Mouse (Mus musculus) MEL (cell line): ENCODE results near the gene Ptpra. TPM values are rescaled to one million over a fixed set of nuclear protein-coding genes. Genes with fewer than 3 reads are reported as not detected.

ENCODE experiments used
- DNase-seq: peaks from one replicate; pipeline ENCODE4 v3.0.0; 2011; ENCODE audit warnings: low read depth, low spot score
- H3K27ac ChIP-seq: 2 replicates; pipeline ENCODE4 v1.5.1; 2012; ENCODE audit warnings: low read depth, mild to moderate bottlenecking, control low read depth, low read length, moderate library complexity; ENCODE audit not compliant: control insufficient read depth
- H3K27me3 ChIP-seq, 2 experiments: fragments of 150-350 bp in 1 of 2; sonication (generic) in 1 of 2; 2 replicates each; pipeline ENCODE4 v1.6.1; 2012; ENCODE audit warnings: low read length in 2 of 2, mild to moderate bottlenecking in 2 of 2, improper control_type of control experiment in 1 of 2, moderate library complexity in 1 of 2; ENCODE audit not compliant: insufficient read depth in 2 of 2, control insufficient read depth in 1 of 2
- H3K36me3 ChIP-seq, 2 experiments: 2 replicates each; pipeline ENCODE4 v1.6.1; 2012 to 2014; ENCODE audit warnings: low read length in 2 of 2, improper control_type of control experiment in 1 of 2, inconsistent platforms in 1 of 2, mild to moderate bottlenecking in 1 of 2; ENCODE audit not compliant: insufficient read depth in 2 of 2, control insufficient read depth in 1 of 2
- H3K4me1 ChIP-seq, 2 experiments: fragments of 150-350 bp in 1 of 2; sonication (generic) in 1 of 2; 2 replicates each; pipeline ENCODE4 v1.6.1; 2012; ENCODE audit warnings: low read length in 2 of 2, improper control_type of control experiment in 1 of 2, mild to moderate bottlenecking in 1 of 2; ENCODE audit not compliant: insufficient read depth in 2 of 2, control insufficient read depth in 1 of 2
- H3K4me3 ChIP-seq, 2 experiments: fragments of 150-350 bp in 1 of 2; sonication (generic) in 1 of 2; 2 replicates each; pipeline ENCODE4 v1.5.1; 2012; ENCODE audit warnings: low read depth in 2 of 2, low read length in 2 of 2, mild to moderate bottlenecking in 2 of 2, moderate library complexity in 2 of 2, control low read depth in 1 of 2, improper control_type of control experiment in 1 of 2; ENCODE audit not compliant: control insufficient read depth in 1 of 2, insufficient read depth in 1 of 2
- H3K79me2 ChIP-seq: 2 replicates; pipeline ENCODE4 v1.6.1; 2012; ENCODE audit warnings: mild to moderate bottlenecking, low read length, moderate library complexity; ENCODE audit not compliant: control insufficient read depth, poor library complexity, insufficient read depth
- H3K9ac ChIP-seq: 2 replicates; pipeline ENCODE4 v1.6.1; 2012; ENCODE audit warnings: low read depth, mild to moderate bottlenecking, control low read depth, low read length, moderate library complexity; ENCODE audit not compliant: control insufficient read depth, poor library complexity, severe bottlenecking
- H3K9me3 ChIP-seq: fragments of 150-350 bp; sonication (generic); replicated peaks from 2 replicates; pipeline ENCODE4 v1.6.1; 2012; ENCODE audit warnings: mild to moderate bottlenecking, low read length, improper control_type of control experiment, moderate library complexity; ENCODE audit not compliant: insufficient read depth
- BHLHE40 ChIP-seq: IDR thresholded peaks from 2 replicates; pipeline ENCODE4 v1.6.1; 2012; ENCODE audit warnings: low read depth, mild to moderate bottlenecking, inconsistent platforms, low read length, improper control_type of control experiment, borderline replicate concordance
- CHD1 ChIP-seq: IDR thresholded peaks from 2 replicates; pipeline ENCODE4 v1.6.1; 2012; ENCODE audit warnings: low read depth, mild to moderate bottlenecking, inconsistent platforms, low read length, improper control_type of control experiment
- CHD2 ChIP-seq: IDR thresholded peaks from 2 replicates; pipeline ENCODE4 v1.6.1; 2011; ENCODE audit warnings: low read length, improper control_type of control experiment
- CTCF ChIP-seq, 3 experiments: IDR thresholded peaks in 2 of 3; conservative IDR thresholded peaks in 1 of 3; 2 replicates each; pipeline ENCODE4 v1.5.1; 2011 to 2012; ENCODE audit warnings: low read length in 3 of 3, low read depth in 2 of 3, mild to moderate bottlenecking in 2 of 3, improper control_type of control experiment in 1 of 3, inconsistent platforms in 1 of 3, mixed read lengths in 1 of 3, moderate library complexity in 1 of 3; ENCODE audit not compliant: control insufficient read depth in 1 of 3, insufficient read depth in 1 of 3, poor library complexity in 1 of 3, severe bottlenecking in 1 of 3
- GABPA ChIP-seq: IDR thresholded peaks from 2 replicates; pipeline ENCODE4 v1.6.1; 2012; ENCODE audit warnings: low read depth, mild to moderate bottlenecking, inconsistent platforms, low read length, improper control_type of control experiment, moderate library complexity
- JUND ChIP-seq: IDR thresholded peaks from 2 replicates; pipeline ENCODE4 v1.6.1; 2011; ENCODE audit warnings: low read depth, mild to moderate bottlenecking, improper control_type of control experiment, low read length
- MAFK ChIP-seq: IDR thresholded peaks from 2 replicates; pipeline ENCODE4 v1.6.1; 2011; ENCODE audit warnings: low read depth, mild to moderate bottlenecking, low read length, improper control_type of control experiment, borderline replicate concordance
- MAX ChIP-seq: IDR thresholded peaks from 2 replicates; pipeline ENCODE4 v1.6.1; 2011; ENCODE audit warnings: low read length, improper control_type of control experiment
- MAZ ChIP-seq: IDR thresholded peaks from 2 replicates; pipeline ENCODE4 v1.6.1; 2012; ENCODE audit warnings: low read depth, mild to moderate bottlenecking, inconsistent platforms, low read length, improper control_type of control experiment
- MEF2A ChIP-seq: IDR thresholded peaks from 2 replicates; pipeline ENCODE4 v1.6.1; 2014; ENCODE audit warnings: low read depth, mild to moderate bottlenecking, inconsistent platforms, low read length, improper control_type of control experiment; ENCODE audit not compliant: poor library complexity, insufficient replicate concordance, severe bottlenecking; ENCODE audit errors: extremely low read depth
- MYC ChIP-seq: IDR thresholded peaks from 2 replicates; pipeline ENCODE4 v1.6.1; 2011; ENCODE audit warnings: low read depth, mild to moderate bottlenecking, low read length, improper control_type of control experiment, moderate library complexity
- NELFE ChIP-seq: IDR thresholded peaks from 2 replicates; pipeline ENCODE4 v1.6.1; 2011; ENCODE audit warnings: low read depth, low read length, improper control_type of control experiment
- NRF1 ChIP-seq: IDR thresholded peaks from 2 replicates; pipeline ENCODE4 v1.6.1; 2014; ENCODE audit warnings: low read depth, mild to moderate bottlenecking, inconsistent platforms, low read length, improper control_type of control experiment, moderate library complexity; ENCODE audit not compliant: poor library complexity, insufficient read depth, severe bottlenecking
- POLR2A ChIP-seq, 2 experiments: IDR thresholded peaks; 2 replicates each; pipeline ENCODE4 v1.6.1; 2011 to 2012; ENCODE audit warnings: low read length in 2 of 2, mild to moderate bottlenecking in 2 of 2, control low read depth in 1 of 2, improper control_type of control experiment in 1 of 2, low read depth in 1 of 2, moderate library complexity in 1 of 2; ENCODE audit not compliant: control insufficient read depth in 1 of 2, insufficient read depth in 1 of 2, poor library complexity in 1 of 2
- POLR2AphosphoS2 ChIP-seq: IDR thresholded peaks from 2 replicates; pipeline ENCODE4 v1.6.1; 2011; ENCODE audit warnings: low read length, improper control_type of control experiment
- POLR2AphosphoS5 ChIP-seq: IDR thresholded peaks from 2 replicates; pipeline ENCODE4 v1.6.1; 2012; ENCODE audit warnings: low read depth, borderline replicate concordance, mild to moderate bottlenecking, inconsistent platforms, low read length, moderate library complexity, mixed read lengths
- RAD21 ChIP-seq: IDR thresholded peaks from 2 replicates; pipeline ENCODE4 v1.6.1; 2011; ENCODE audit warnings: mild to moderate bottlenecking, low read depth, low read length, improper control_type of control experiment
- RCOR1 ChIP-seq: IDR thresholded peaks from 2 replicates; pipeline ENCODE4 v1.6.1; 2012; ENCODE audit warnings: low read depth, mild to moderate bottlenecking, inconsistent platforms, low read length, improper control_type of control experiment
- SMC3 ChIP-seq: IDR thresholded peaks from 2 replicates; pipeline ENCODE4 v1.6.1; 2011; ENCODE audit warnings: low read depth, low read length, improper control_type of control experiment
- TBP ChIP-seq: IDR thresholded peaks from 2 replicates; pipeline ENCODE4 v1.8.0; 2011; ENCODE audit warnings: low read depth, low read length, improper control_type of control experiment
- TCF12 ChIP-seq: IDR thresholded peaks from 2 replicates; pipeline ENCODE4 v1.6.1; 2014; ENCODE audit warnings: low read depth, mild to moderate bottlenecking, inconsistent platforms, low read length, improper control_type of control experiment, moderate library complexity
- UBTF ChIP-seq: IDR thresholded peaks from 2 replicates; pipeline ENCODE4 v1.6.1; 2012; ENCODE audit warnings: low read depth, mild to moderate bottlenecking, inconsistent platforms, low read length, improper control_type of control experiment, moderate library complexity, borderline replicate concordance; ENCODE audit not compliant: insufficient read depth
- USF2 ChIP-seq, 2 experiments: IDR thresholded peaks; 2 replicates each; pipeline ENCODE4 v1.6.1; 2011 to 2012; ENCODE audit warnings: improper control_type of control experiment in 2 of 2, low read length in 2 of 2, borderline replicate concordance in 1 of 2, inconsistent platforms in 1 of 2, low read depth in 1 of 2, mild to moderate bottlenecking in 1 of 2; ENCODE audit not compliant: insufficient read depth in 1 of 2
- ZC3H11A ChIP-seq: IDR thresholded peaks from 2 replicates; pipeline ENCODE4 v1.6.1; 2012; ENCODE audit warnings: low read depth, mild to moderate bottlenecking, inconsistent platforms, low read length, improper control_type of control experiment
- ZMIZ1 ChIP-seq: IDR thresholded peaks from 2 replicates; pipeline ENCODE4 v1.6.1; 2012; ENCODE audit warnings: low read depth, mild to moderate bottlenecking, inconsistent platforms, low read length, improper control_type of control experiment, moderate library complexity
- polyA plus RNA-seq, 2 experiments: library from polyadenylated mRNA; stranded (reverse) in 1 of 2; unstranded in 1 of 2; fragments of >175 nt in 1 of 2; fragments of >200 nt in 1 of 2; gene quantifications; 2 replicates each; pipeline versions ENCODE4 v1.2.1 to v1.2.4; 2012; ENCODE audit warnings: low replicate concordance in 2 of 2, low read depth in 1 of 2; ENCODE audit not compliant: insufficient read length in 2 of 2, insufficient read depth in 1 of 2, missing spikeins in 1 of 2
- total RNA-seq: library from RNA; depleted of rRNA; stranded (reverse); fragments of 300-350 nt; gene quantifications from 2 replicates; pipeline ENCODE4 v1.2.3, GENCODE M21; 2012

Ptpra gene
- total and polyA plus RNA-seq, 3 experiments = 28.1 to 68.3 TPM; not detected in 1

GRCm38 (mm10) chr2:130482177-130482576 lies 32.1 kb downstream of the Ptpra start:
- TF ChIP-seq MAX = no peak
- TF ChIP-seq NELFE = no peak
- TF ChIP-seq POLR2AphosphoS5 = no peak
- no peak for TF ChIP-seq JUND
- TF ChIP-seq SMC3 = no peak
- TF ChIP-seq CHD1 = no peak
- TF ChIP-seq RCOR1 = no peak
- no peak for TF ChIP-seq POLR2AphosphoS2
- TF ChIP-seq TBP = no peak
- TF ChIP-seq NRF1 = no peak
- no peak for TF ChIP-seq USF2 (IDR thresholded peaks at IDR 0.05; ENCODE audit: borderline replicate concordance in 1 of 2, insufficient read depth in 1 of 2, low read depth in 1 of 2, low read length in 2 of 2)
- TF ChIP-seq CHD2 = no peak
- no peak for TF ChIP-seq MAFK
- no peak for TF ChIP-seq MAZ
- no peak for TF ChIP-seq BHLHE40
- TF ChIP-seq POLR2A (IDR thresholded peaks at IDR 0.05; ENCODE audit: control insufficient read depth in 1 of 2, insufficient read depth in 1 of 2, low read depth in 1 of 2, low read length in 2 of 2, poor library complexity in 1 of 2) = no peak
- no peak for TF ChIP-seq ZC3H11A
- TF ChIP-seq GABPA = no peak
- no peak for TF ChIP-seq CTCF (IDR thresholded peaks at IDR 0.05 in 2 of 3, conservative IDR thresholded peaks at IDR 0.05 in 1 of 3; ENCODE audit: control insufficient read depth in 1 of 3, insufficient read depth in 1 of 3, low read depth in 2 of 3, low read length in 3 of 3, poor library complexity in 1 of 3, severe bottlenecking in 1 of 3)
- no peak for TF ChIP-seq MEF2A
- Histone ChIP-seq H3K27ac (no peak overlapping the region), H3K9ac (no peak overlapping the region), H3K4me3 (no peak overlapping the region), H3K27me3 (no peaks in the 10 kb centered on the region), H3K9me3 (no peaks in the 10 kb centered on the region), H3K4me1 (no peaks in the 10 kb centered on the region), H3K79me2 (peaks cover 11% of the 10 kb centered on the region), H3K36me3 (no peaks in the 10 kb centered on the region; a peak in 1 of 4 replicates)
- no peak for DNase-seq

- H3K4me3 ChIP-seq = no peak overlapping the region
- H3K9me3 ChIP-seq = no peaks in the 10 kb centered on the region
- no peaks in the 10 kb centered on the region for H3K4me1 ChIP-seq
- no peak overlapping the region for H3K9ac ChIP-seq
- no peaks in the 10 kb centered on the region; a peak in 1 of 4 replicates for H3K36me3 ChIP-seq
- no peaks in the 10 kb centered on the region for H3K27me3 ChIP-seq
- H3K79me2 ChIP-seq = peaks cover 11% of the 10 kb centered on the region
- no peak for DNase-seq
- TF ChIP-seq MAFK (no peak), BHLHE40 (no peak), NRF1 (no peak), GABPA (no peak), CHD2 (no peak), ZMIZ1 (no peak), RAD21 (no peak), UBTF (no peak), MAZ (no peak), RCOR1 (no peak), TCF12 (no peak), ZC3H11A (no peak), MYC (no peak)
- no peak overlapping the region for H3K27ac ChIP-seq
Observed at GRCm38 (mm10) chr2:130482700-130483099, 32.6 kb downstream of the Ptpra start.
